Mouse (Mus musculus) lung, embryonic 15.5 days (tissue): ENCODE results near the gene Gclc. TPM values are rescaled to one million over a fixed set of nuclear protein-coding genes. Genes with fewer than 3 reads are reported as not detected.

ENCODE experiments used
- ATAC-seq: fragments of 200-750 bp; cut with Nextera tagmentation; 2 replicates; pipeline ENCODE4 v1.8.0; 2017; ENCODE audit warnings: moderate number of reproducible peaks, borderline replicate concordance; ENCODE audit not compliant: low FRiP score, low TSS enrichment; ENCODE audit errors: extremely low read depth
- H3K27ac ChIP-seq: fragments of 300-500 bp; sonication (generic); 2 replicates; pipeline ENCODE4 v1.5.1; 2015; ENCODE audit warnings: moderate library complexity, mild to moderate bottlenecking, inconsistent platforms
- H3K27me3 ChIP-seq: fragments of 300-500 bp; sonication (generic); 2 replicates; pipeline ENCODE4 v1.6.1; 2015; ENCODE audit warnings: inconsistent platforms
- H3K36me3 ChIP-seq: fragments of 300-500 bp; sonication (generic); 2 replicates; pipeline ENCODE4 v1.6.1; 2015; ENCODE audit warnings: inconsistent platforms
- H3K4me1 ChIP-seq: fragments of 300-500 bp; sonication (generic); 2 replicates; pipeline ENCODE4 v1.6.1; 2015; ENCODE audit warnings: inconsistent platforms
- H3K4me2 ChIP-seq: fragments of 300-500 bp; sonication (generic); 2 replicates; pipeline ENCODE4 v1.6.1; 2015; ENCODE audit warnings: inconsistent platforms, mild to moderate bottlenecking, moderate library complexity
- H3K4me3 ChIP-seq: fragments of 300-500 bp; sonication (generic); 2 replicates; pipeline ENCODE4 v1.5.1; 2015; ENCODE audit warnings: mild to moderate bottlenecking, inconsistent platforms
- H3K9ac ChIP-seq: fragments of 300-500 bp; sonication (generic); 2 replicates; pipeline ENCODE4 v1.6.1; 2015; ENCODE audit warnings: inconsistent platforms
- H3K9me3 ChIP-seq: fragments of 300-500 bp; sonication (generic); 2 replicates; pipeline ENCODE4 v1.6.1; 2016; ENCODE audit warnings: inconsistent platforms
- WGBS: fragments of 180-500 bp; shearing (Covaris S2); methylation state at CpG from one replicate; pipeline ENCODE4 v1.1.7; 2015; 5-methylcytosine and 5-hydroxymethylcytosine counted together
- polyA plus RNA-seq: library from polyadenylated mRNA; unstranded; fragments of >200 nt; fragmentation: Nextera tagmentation; extraction: Ambion mirVana; gene quantifications from 2 replicates; pipeline ENCODE4 v1.2.1, GENCODE M21; 2015

Gclc gene
- polyA plus RNA-seq, 1 experiment from 2014 or later, result 19.8 TPM

DNA sequence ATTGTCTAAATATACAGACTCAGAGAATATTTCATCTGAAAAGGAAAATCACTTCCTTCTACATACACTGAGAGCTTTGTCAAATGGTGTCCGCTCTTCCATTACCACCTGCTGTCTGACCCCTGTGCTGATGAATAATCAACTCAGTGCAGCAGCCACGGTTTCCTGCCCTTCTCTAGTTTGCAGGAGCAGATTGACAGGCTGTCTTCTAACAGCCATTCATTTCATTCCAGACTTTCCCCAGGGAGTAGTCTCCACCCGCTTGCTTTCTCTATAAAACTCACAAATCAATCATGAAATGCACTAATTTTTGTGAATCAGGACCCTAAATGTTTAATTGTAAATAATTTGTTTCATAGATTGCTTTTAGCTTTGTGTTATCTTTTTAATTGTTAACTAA lies 39.5 kb downstream of the Gclc start:
- no peak for ATAC-seq
- Histone ChIP-seq H3K4me1 (no peaks in the 10 kb centered on the region), H3K36me3 (peaks cover 29% of the 10 kb centered on the region), H3K9ac (no peak overlapping the region), H3K4me3 (no peak overlapping the region), H3K9me3 (no peaks in the 10 kb centered on the region), H3K27ac (no peak overlapping the region), H3K4me2 (no peak overlapping the region), H3K27me3 (no peaks in the 10 kb centered on the region)
- 67% methylated on average over 3 of the region's 3 CpGs for WGBS

DNA sequence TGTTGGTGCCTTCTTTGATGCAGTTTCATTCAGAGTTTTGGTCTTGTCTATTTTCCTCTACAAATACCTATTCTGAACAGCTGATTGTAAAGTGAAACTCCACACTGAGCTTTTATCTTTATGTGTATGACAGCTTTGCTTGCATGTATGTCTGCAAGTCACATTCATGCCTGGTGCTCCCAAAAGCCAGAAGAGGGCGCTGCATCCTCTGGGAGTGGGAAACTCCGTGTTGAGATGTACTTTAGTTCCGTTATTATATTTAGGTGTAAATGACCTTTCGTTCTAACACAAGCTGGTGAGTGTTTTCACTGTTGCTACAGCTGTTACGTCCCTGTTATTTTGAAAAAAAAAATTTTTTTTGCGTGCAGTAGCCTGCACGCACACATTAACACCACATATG lies 48.1 kb downstream of the Gclc start:
- Histone ChIP-seq H3K9me3 (no peaks in the 10 kb centered on the region), H3K27me3 (no peaks in the 10 kb centered on the region), H3K27ac (no peak overlapping the region), H3K4me3 (no peak overlapping the region), H3K4me1 (peaks cover 4% of the 10 kb centered on the region; the same call in 1 of the 2 replicates), H3K9ac (no peak overlapping the region), H3K36me3 (no peaks in the 10 kb centered on the region), H3K4me2 (no peak overlapping the region)
- ATAC-seq, result no peak
- WGBS, result 46% methylated on average over 7 of the region's 7 CpGs

DNA sequence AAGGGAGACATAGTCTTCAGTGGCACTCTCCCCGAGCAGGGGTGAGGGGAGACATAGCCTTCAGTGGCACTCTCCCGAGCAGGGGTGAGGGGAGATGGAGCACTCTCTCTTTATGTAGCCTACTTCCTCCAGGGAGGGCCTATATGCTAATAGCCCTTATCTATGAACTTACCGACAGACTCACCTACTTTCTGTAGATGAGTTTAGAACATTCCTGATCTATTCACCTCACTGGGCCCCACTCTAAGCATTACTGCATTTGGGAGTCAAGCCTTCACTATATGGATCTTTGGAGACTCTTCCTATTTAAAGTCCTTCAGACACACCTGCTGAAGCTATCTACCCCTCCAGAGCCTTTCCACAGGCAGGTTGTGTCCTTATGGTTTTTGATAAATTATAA lies 52.1 kb downstream of the Gclc start:
- Histone ChIP-seq H3K9ac (no peak overlapping the region), H3K27ac (no peak overlapping the region), H3K36me3 (no peaks in the 10 kb centered on the region), H3K4me3 (peak overlapping the region; percentile 21; the same call in 1 of the 2 replicates), H3K27me3 (no peaks in the 10 kb centered on the region), H3K4me1 (peaks cover 4% of the 10 kb centered on the region; the same call in 1 of the 2 replicates), H3K4me2 (peak overlapping the region; percentile 54), H3K9me3 (no peaks in the 10 kb centered on the region)
- WGBS, result 25% methylated on average over 3 of the region's 3 CpGs
- ATAC-seq, result peak; percentile 46; the same call in 1 of the 2 replicates

DNA sequence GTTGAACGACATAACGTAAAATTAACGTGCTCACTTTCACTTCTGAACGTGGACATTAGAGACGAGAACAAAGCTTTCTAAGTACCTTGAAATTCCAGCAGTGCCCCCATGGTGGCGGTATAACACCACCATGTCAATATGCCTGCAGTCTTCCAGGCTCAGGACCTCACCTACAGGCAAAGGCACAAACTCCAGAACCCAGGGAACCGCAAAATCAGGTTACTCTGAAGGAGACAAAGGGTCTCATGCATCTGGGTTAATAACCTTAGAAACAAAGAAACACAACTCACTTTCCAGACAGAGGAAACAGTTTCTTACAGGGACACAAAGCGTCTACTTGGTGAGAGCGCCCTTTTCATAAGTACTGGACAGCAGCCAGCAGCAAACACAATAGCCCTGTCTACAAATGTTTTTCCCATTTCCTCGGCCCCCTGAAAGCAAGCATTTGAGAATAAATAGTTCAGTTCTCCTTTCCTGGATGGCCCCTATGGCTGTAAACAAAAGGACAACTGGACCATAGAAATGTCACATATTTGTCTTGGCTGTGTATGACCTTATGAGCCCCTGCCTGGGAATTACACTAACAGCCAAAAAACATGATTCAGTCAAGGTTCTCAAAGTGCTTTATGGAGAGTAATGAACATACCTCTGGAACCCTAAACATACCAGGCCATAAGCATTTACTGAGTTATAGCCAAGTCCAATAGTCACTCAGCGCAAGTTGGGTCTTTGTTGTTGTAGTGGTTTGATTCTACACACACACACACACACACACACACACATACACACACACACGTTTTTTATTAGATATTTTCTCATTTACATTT lies 52.7 kb downstream of the Gclc start:
- no peak overlapping the region for H3K9ac ChIP-seq
- H3K4me1 ChIP-seq, result peaks cover 4% of the 10 kb centered on the region; the same call in 1 of the 2 replicates
- H3K36me3 ChIP-seq, result no peaks in the 10 kb centered on the region
- WGBS, result 12% methylated on average over 12 of the region's 12 CpGs
- H3K27ac ChIP-seq, result no peak overlapping the region
- peak; percentile 87 for ATAC-seq
- peak overlapping the region; percentile 54 for H3K4me2 ChIP-seq
- no peaks in the 10 kb centered on the region for H3K9me3 ChIP-seq
- no peaks in the 10 kb centered on the region for H3K27me3 ChIP-seq
- H3K4me3 ChIP-seq, result peak overlapping the region; percentile 21; the same call in 1 of the 2 replicates

DNA sequence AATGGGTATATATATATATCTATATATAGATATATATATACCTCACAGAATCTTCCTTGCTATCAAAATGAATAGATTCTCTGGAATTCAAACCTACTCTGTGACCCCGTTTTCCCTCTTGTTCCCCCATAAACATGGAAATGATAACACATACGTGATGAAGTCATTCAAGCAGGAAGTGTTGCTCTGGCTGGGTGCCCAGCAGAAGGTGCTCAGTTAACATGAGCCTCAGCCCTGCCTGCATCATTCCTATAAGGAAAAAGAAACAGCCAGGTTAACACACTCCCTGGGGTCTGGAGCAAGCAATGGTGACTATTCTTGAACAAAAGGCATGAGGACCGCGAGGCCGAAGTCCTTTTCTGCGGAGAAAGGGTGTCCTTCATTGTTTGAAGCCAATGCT lies 54.1 kb downstream of the Gclc start:
- H3K4me2 ChIP-seq, result no peak overlapping the region
- no peak overlapping the region for H3K27ac ChIP-seq
- no peaks in the 10 kb centered on the region for H3K9me3 ChIP-seq
- H3K9ac ChIP-seq, result no peak overlapping the region
- ATAC-seq, result no peak
- H3K4me3 ChIP-seq, result no peak overlapping the region
- peaks cover 4% of the 10 kb centered on the region; the same call in 1 of the 2 replicates for H3K4me1 ChIP-seq
- 68% methylated on average over 6 of the region's 6 CpGs for WGBS
- H3K27me3 ChIP-seq, result no peaks in the 10 kb centered on the region
- no peaks in the 10 kb centered on the region for H3K36me3 ChIP-seq

DNA sequence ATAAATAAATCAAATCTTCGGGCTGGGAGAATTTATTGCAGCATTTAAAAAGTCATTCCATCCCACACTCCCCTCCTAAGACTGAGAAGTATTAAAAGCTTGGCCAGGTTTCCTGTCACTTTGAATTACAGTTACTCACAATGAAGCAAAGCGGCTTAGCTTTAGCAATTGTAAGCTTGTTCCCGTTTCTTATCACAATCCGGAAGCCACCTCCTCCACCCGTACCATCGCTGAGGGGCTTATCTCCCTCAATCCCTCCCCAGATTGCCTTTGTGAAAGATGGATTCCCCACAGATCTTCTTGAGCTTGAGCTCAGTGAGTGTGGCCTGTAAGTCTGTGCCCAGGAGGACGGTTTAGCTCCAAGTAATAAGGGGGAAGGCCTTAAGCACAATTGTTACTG lies 64.5 kb downstream of the Gclc start:
- Histone ChIP-seq H3K9ac (no peak overlapping the region), H3K27me3 (no peaks in the 10 kb centered on the region), H3K36me3 (no peaks in the 10 kb centered on the region), H3K4me3 (no peak overlapping the region), H3K4me1 (no peaks in the 10 kb centered on the region), H3K4me2 (no peak overlapping the region), H3K27ac (no peak overlapping the region), H3K9me3 (no peaks in the 10 kb centered on the region)
- no peak for ATAC-seq
- WGBS, result 62% methylated on average over 7 of the region's 7 CpGs

DNA sequence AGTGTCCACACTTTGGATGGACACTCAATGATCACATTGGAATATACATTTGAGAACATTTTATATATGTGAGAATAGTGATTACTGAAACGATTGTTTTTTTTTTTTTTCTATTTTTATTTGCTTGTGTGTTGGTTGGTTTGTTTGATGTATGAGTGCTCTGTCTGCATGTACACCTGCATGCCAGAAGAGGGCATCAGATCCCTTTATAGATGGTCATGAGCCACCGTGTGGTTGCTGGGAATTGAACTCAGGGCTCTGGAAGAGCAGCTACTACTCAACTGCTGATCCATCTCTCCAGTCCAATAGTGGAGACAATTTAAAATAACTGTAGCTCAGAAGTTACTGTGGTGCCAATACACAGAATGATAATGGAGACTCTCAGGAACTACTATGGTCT lies 65.0 kb downstream of the Gclc start:
- WGBS, result 70% methylated on average over 2 of the region's 2 CpGs
- H3K4me1 ChIP-seq, result no peaks in the 10 kb centered on the region
- no peaks in the 10 kb centered on the region for H3K36me3 ChIP-seq
- no peak overlapping the region for H3K4me2 ChIP-seq
- H3K27me3 ChIP-seq, result no peaks in the 10 kb centered on the region
- H3K9ac ChIP-seq, result no peak overlapping the region
- H3K4me3 ChIP-seq, result no peak overlapping the region
- ATAC-seq, result no peak
- no peak overlapping the region for H3K27ac ChIP-seq
- H3K9me3 ChIP-seq, result no peaks in the 10 kb centered on the region

DNA sequence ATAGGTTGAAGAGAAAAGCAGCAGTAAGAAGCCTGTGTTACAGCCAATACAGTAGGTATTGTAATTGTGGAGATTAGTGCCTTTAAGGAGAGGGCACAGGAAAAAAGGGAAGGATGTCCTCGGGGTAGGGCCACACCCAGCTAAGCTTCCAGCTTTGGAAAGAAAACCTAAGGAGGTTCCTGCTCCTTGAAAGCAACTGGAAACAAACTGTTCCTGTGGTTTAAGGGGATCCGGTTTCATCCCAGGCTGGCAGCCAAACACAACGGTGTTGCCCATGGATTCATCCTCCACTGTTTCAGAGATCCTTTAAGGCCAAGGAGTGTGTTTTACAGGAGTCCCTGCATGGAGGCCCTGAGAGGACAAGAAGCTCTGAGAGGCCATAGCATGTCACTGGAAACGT lies 66.5 kb downstream of the Gclc start:
- H3K9me3 ChIP-seq, result no peaks in the 10 kb centered on the region

DNA sequence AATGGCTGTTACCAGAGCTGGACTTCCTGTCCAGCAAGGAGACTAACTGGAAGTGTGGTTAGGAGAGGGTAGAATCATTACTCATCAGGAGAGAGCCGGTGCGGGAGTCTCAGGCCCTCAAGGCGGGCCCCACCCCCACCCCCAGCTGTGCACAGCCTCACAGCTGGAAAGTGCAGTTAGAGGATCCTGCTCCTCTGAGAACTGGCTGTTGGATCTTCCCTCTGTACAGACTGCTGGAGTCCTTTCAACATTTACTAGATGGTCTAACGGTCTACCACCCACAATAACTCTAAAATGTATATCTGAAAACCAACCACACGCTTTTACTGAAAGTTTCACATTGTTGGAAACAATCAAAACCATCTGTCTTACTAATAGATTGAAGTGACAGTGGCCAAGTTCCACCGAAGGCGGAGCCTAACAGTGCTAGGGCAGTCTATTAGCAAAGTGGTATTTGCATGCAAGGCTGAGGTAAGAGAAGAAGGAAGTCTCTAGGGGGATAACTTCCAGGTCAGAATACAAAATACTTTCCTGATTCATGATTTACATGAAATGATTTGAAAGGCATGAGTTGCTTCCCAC lies 71.1 kb downstream of the Gclc start:
- Histone ChIP-seq H3K27me3 (no peaks in the 10 kb centered on the region), H3K9me3 (no peaks in the 10 kb centered on the region), H3K9ac (no peak overlapping the region), H3K4me1 (peaks cover 8% of the 10 kb centered on the region), H3K4me3 (no peak overlapping the region), H3K4me2 (no peak overlapping the region), H3K27ac (peak overlapping the region; percentile 25; the same call in 1 of the 2 replicates), H3K36me3 (no peaks in the 10 kb centered on the region)
- 10% methylated on average over 7 of the region's 7 CpGs for WGBS
- ATAC-seq, result peak; percentile 77; the same call in 1 of the 2 replicates

More for the DNA sequence above, 66.5 kb downstream of the Gclc start:
- Histone ChIP-seq H3K4me3 (no peak overlapping the region), H3K4me2 (no peak overlapping the region), H3K36me3 (no peaks in the 10 kb centered on the region), H3K27ac (no peak overlapping the region), H3K9ac (no peak overlapping the region), H3K27me3 (no peaks in the 10 kb centered on the region), H3K4me1 (peaks cover 7% of the 10 kb centered on the region)
- no peak for ATAC-seq
- 49% methylated on average over 4 of the region's 4 CpGs for WGBS

DNA sequence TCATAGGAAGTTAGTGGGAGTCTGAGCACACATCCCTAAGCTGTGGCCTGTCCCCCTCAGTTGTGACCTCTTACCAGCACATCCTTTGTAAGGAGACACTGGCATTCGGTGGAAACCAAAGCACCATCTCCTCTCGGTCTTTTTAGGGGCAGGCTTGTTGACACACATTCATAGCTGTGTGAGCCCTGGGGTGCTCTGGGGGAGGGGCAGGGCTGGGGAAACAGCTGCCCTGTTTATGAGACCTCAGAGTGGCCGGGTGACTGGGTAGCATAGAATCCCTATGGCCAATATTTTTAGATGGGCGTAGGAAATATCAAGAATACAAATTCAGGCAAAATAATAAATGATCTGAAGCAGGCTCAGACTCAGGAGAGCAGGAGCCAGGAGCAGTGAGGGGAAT lies 71.9 kb downstream of the Gclc start:
- H3K9ac ChIP-seq, result no peak overlapping the region
- no peaks in the 10 kb centered on the region for H3K36me3 ChIP-seq
- WGBS, result 38% methylated on average over 4 of the region's 4 CpGs
- H3K4me3 ChIP-seq, result no peak overlapping the region
- H3K27ac ChIP-seq, result no peak overlapping the region
- no peaks in the 10 kb centered on the region for H3K27me3 ChIP-seq
- peaks cover 8% of the 10 kb centered on the region for H3K4me1 ChIP-seq
- ATAC-seq, result no peak
- H3K4me2 ChIP-seq, result no peak overlapping the region
- H3K9me3 ChIP-seq, result no peaks in the 10 kb centered on the region

DNA sequence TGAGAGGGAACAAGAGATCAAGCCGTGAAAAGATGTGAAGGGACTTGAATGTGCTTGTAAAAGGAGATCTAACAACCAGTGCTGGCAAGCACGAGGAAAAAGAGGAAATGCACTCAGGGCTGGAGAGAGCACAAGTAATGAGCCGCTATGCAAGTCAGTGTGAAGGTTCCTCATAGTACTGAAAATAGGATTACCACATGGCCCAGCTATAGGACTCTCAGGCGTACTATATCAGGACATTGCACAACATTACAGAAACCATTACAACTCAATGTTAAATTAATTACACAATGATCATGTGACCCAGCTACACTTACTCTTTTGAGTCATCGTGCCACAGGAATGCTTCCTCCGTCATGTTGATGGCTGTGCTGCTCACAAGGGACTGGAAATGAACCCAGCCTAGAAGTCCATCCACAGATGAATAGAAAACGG lies 74.2 kb downstream of the Gclc start:
- H3K4me1 ChIP-seq, result peaks cover 8% of the 10 kb centered on the region
- ATAC-seq, result peak; percentile 50; the same call in 1 of the 2 replicates
- no peaks in the 10 kb centered on the region for H3K9me3 ChIP-seq
- H3K4me3 ChIP-seq, result no peak overlapping the region
- H3K4me2 ChIP-seq, result no peak overlapping the region
- no peaks in the 10 kb centered on the region for H3K36me3 ChIP-seq
- no peaks in the 10 kb centered on the region for H3K27me3 ChIP-seq
- H3K9ac ChIP-seq, result no peak overlapping the region
- no peak overlapping the region for H3K27ac ChIP-seq
- 63% methylated on average over 7 of the region's 7 CpGs for WGBS

DNA sequence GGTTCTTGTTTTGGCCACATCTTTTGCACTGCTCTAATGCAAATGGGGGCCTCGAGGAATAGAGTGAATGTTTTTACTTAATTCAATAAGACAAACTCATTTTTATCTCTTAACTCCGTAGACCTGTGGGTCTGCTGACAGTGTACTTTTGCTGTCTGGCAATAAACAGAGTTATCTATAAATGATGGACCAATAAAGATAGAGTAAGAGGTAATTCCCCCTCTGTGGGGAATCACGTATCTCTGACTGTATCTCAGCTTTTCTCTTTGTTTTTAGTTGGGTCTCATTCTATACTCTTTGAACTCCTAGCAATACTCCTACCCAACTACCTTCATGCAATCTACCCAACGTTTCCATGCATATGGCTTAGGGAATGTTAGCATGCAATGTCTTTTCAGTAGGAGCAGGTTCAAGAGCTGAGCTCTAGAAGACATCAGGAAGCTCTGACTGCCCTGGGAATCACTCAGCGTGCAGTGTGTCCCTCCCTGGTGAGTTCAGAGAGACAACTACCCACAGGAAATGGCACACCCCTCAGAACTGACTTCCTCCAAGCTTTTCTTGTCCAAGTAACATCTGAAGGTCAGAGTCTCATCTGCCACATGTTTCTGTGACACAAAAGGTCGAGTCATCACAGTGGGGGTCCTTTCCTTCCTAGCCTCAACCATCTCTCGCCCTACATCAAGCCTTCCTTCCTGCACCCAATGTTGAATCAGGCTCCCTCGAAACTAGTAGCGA lies 80.1 kb downstream of the Gclc start:
- Histone ChIP-seq H3K4me1 (no peaks in the 10 kb centered on the region), H3K4me2 (no peak overlapping the region), H3K36me3 (no peaks in the 10 kb centered on the region), H3K9me3 (no peaks in the 10 kb centered on the region), H3K4me3 (no peak overlapping the region), H3K27me3 (no peaks in the 10 kb centered on the region), H3K9ac (no peak overlapping the region), H3K27ac (no peak overlapping the region)
- ATAC-seq, result no peak
- 60% methylated on average over 9 of the region's 9 CpGs for WGBS
